Mouse (Mus musculus) adrenal gland, postnatal 14 days (tissue): ENCODE data around the gene Tpbgl. TPM values are rescaled to one million over a fixed set of nuclear protein-coding genes. Genes with fewer than 3 reads are reported as not detected.
A peak's percentile ranks its signal among the peaks of the same experiment; 100 is the strongest.

Experiments used
- DNase-seq: peaks from one replicate; pipeline ENCODE4 v3.0.0; 2021; ENCODE audit warnings: mixed read lengths
- total RNA-seq: library from RNA; stranded (reverse); gene quantifications from 2 replicates; pipeline ENCODE4 v1.2.3, GENCODE M21; 2021

Tpbgl gene
- total RNA-seq, 1 experiment from 2014 or later = 14.7 TPM

- DNase-seq = no peak
These were observed 15.2 kb upstream of the Tpbgl start for GRCm38 (mm10) chr7:99642078-99642477.

- peak; percentile 68 for DNase-seq
These were observed 14.3 kb upstream of the Tpbgl start for GRCm38 (mm10) chr7:99641245-99641644.

GRCm38 (mm10) chr7:99633966-99634665 is 7.2 kb upstream of the Tpbgl start:
- DNase-seq = peak; percentile 80

GRCm38 (mm10) chr7:99632286-99632685 is 5.4 kb upstream of the Tpbgl start:
- no peak for DNase-seq

- DNase-seq = no peak
These were observed 463 bp upstream of the Tpbgl start for GRCm38 (mm10) chr7:99627366-99627765.

GRCm38 (mm10) chr7:99625722-99626375 is 1.1 kb downstream of the Tpbgl start:
- peak; percentile 96 for DNase-seq

- peak; percentile 65 for DNase-seq
These were observed 8.0 kb downstream of the Tpbgl start for GRCm38 (mm10) chr7:99618860-99619259.

- no peak for DNase-seq
These were observed 8.6 kb downstream of the Tpbgl start for GRCm38 (mm10) chr7:99618264-99618663.

GRCm38 (mm10) chr7:99607632-99608031 is 19.3 kb downstream of the Tpbgl start:
- DNase-seq = no peak

- DNase-seq = peak; percentile 78
These were observed 20.1 kb downstream of the Tpbgl start for GRCm38 (mm10) chr7:99606766-99607165.

- no peak for DNase-seq
These were observed 20.6 kb downstream of the Tpbgl start for GRCm38 (mm10) chr7:99606303-99606702.

GRCm38 (mm10) chr7:99605058-99605457 is 21.8 kb downstream of the Tpbgl start:
- DNase-seq = no peak

GRCm38 (mm10) chr7:99603875-99604662 is 22.8 kb downstream of the Tpbgl start:
- DNase-seq = peak; percentile 16

- no peak for DNase-seq
These were observed 28.2 kb downstream of the Tpbgl start for GRCm38 (mm10) chr7:99598722-99599121.

- no peak for DNase-seq
These were observed 32.8 kb downstream of the Tpbgl start for GRCm38 (mm10) chr7:99593868-99594803.

- DNase-seq = no peak
These were observed 34.2 kb downstream of the Tpbgl start for GRCm38 (mm10) chr7:99592669-99593068.

GRCm38 (mm10) chr7:99590646-99591045 is 36.3 kb downstream of the Tpbgl start:
- DNase-seq = no peak

- peak; percentile 80 for DNase-seq
These were observed 36.8 kb downstream of the Tpbgl start for GRCm38 (mm10) chr7:99590064-99590463.

GRCm38 (mm10) chr7:99585976-99586375 is 40.9 kb downstream of the Tpbgl start:
- DNase-seq = peak; percentile 57

GRCm38 (mm10) chr7:99583625-99584024 is 43.3 kb downstream of the Tpbgl start:
- peak; percentile 15 for DNase-seq

GRCm38 (mm10) chr7:99582867-99583266 is 44.0 kb downstream of the Tpbgl start:
- DNase-seq = no peak

GRCm38 (mm10) chr7:99582306-99582705 is 44.6 kb downstream of the Tpbgl start:
- no peak for DNase-seq
